Mouse (Mus musculus) ES-Bruce4 (cell line): ENCODE results near the gene Tlr2.

Experiments used
- CTCF ChIP-seq: IDR thresholded peaks from one replicate; pipeline ENCODE4 v1.8.1; 2011; ENCODE audit warnings: low read depth, low read length
- POLR2A ChIP-seq: IDR thresholded peaks from one replicate; pipeline ENCODE4 v1.8.1; 2011; ENCODE audit warnings: low read length; ENCODE audit not compliant: insufficient read depth

GRCm38 (mm10) chr3:83812863-83813262, 28.7 kb downstream of the Tlr2 start:
- TF ChIP-seq CTCF (no peak), POLR2A (no peak)
